Mouse (Mus musculus) liver, embryonic 11.5 days (tissue): ENCODE data around the gene Lad1. TPM values are rescaled to one million over a fixed set of nuclear protein-coding genes. Genes with fewer than 3 reads are reported as not detected.
A peak's percentile ranks its signal among the peaks of the same experiment; 100 is the strongest.

ENCODE experiments used
- ATAC-seq: fragments of 200-750 bp; cut with Nextera tagmentation; replicated peaks from 2 replicates; pipeline ENCODE4 v1.8.0; 2017; ENCODE audit warnings: moderate number of reproducible peaks, mild to moderate bottlenecking, moderate TSS enrichment, moderate library complexity; ENCODE audit not compliant: low FRiP score
- DNase-seq: peaks from one replicate; pipeline ENCODE4 v3.0.0-alpha.2; 2017; ENCODE audit warnings: low spot score
- H3K27ac ChIP-seq: fragments of 300-500 bp; sonication (generic); 2 replicates; pipeline ENCODE4 v1.5.1; 2014; ENCODE audit warnings: mild to moderate bottlenecking, low read depth, low read length, control low read depth
- H3K27me3 ChIP-seq: fragments of 300-500 bp; sonication (generic); replicated peaks from 2 replicates; pipeline ENCODE4 v1.6.1; 2014; ENCODE audit warnings: low read length, mixed read lengths; ENCODE audit not compliant: control insufficient read depth, insufficient read depth
- H3K36me3 ChIP-seq: fragments of 300-500 bp; sonication (generic); 2 replicates; pipeline ENCODE4 v1.6.1; 2014; ENCODE audit warnings: mild to moderate bottlenecking, low read length, moderate library complexity, mixed read lengths; ENCODE audit not compliant: control insufficient read depth, insufficient read depth
- H3K4me1 ChIP-seq: fragments of 300-500 bp; sonication (generic); replicated peaks from 2 replicates; pipeline ENCODE4 v1.6.1; 2014; ENCODE audit warnings: low read length, mixed read lengths; ENCODE audit not compliant: control insufficient read depth, insufficient read depth
- H3K4me2 ChIP-seq: fragments of 300-500 bp; sonication (generic); 2 replicates; pipeline ENCODE4 v1.6.1; 2014; ENCODE audit warnings: mild to moderate bottlenecking, control low read depth, moderate library complexity
- H3K4me3 ChIP-seq: fragments of 300-500 bp; sonication (generic); 2 replicates; pipeline ENCODE4 v1.5.1; 2014; ENCODE audit warnings: low read depth, low read length, control low read depth
- H3K9ac ChIP-seq: fragments of 300-500 bp; sonication (generic); 2 replicates; pipeline ENCODE4 v1.6.1; 2014; ENCODE audit warnings: low read depth, low read length, control low read depth
- H3K9me3 ChIP-seq: fragments of 300-500 bp; sonication (generic); 2 replicates; pipeline ENCODE4 v1.6.1; 2016; ENCODE audit warnings: low read length, inconsistent platforms, mixed read lengths; ENCODE audit not compliant: control insufficient read depth
- WGBS: fragments of 180-500 bp; shearing (Covaris S2); extraction: QIAGEN DNeasy Blood & Tissue Kit; methylation state at CpG from one replicate; pipeline ENCODE4 v1.1.7; 2014; 5-methylcytosine and 5-hydroxymethylcytosine counted together
- polyA plus RNA-seq: library from polyadenylated mRNA; unstranded; fragments of >200 nt; fragmentation: Nextera tagmentation; extraction: Ambion mirVana; gene quantifications from 2 replicates; pipeline ENCODE4 v1.2.1, GENCODE M21; 2014

Lad1 gene
- polyA plus RNA-seq, 1 experiment from 2014 or later = 1.7 TPM

DNA sequence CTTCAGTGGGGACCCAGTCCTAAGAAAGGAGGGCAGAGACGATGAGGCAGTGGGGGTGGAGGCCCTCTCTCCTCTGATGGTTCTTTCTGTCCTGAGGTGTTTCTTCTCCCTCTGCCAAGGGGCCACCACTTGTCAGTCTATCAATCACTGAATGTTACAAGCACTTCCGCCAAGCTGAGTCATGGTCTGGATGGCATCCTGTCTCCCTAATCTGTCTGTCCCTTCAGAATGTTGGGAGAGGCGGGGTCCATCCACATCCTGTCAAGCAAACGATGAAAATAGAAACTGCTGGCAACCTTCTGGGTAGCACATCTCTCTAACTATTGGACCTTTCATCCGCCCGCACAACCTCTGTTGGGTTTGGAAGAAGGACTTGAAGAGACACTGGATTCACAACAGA is 26.1 kb downstream of the Lad1 start:
- 34% methylated on average over 6 of the region's 6 CpGs for WGBS
- H3K4me2 ChIP-seq = no peak overlapping the region

DNA sequence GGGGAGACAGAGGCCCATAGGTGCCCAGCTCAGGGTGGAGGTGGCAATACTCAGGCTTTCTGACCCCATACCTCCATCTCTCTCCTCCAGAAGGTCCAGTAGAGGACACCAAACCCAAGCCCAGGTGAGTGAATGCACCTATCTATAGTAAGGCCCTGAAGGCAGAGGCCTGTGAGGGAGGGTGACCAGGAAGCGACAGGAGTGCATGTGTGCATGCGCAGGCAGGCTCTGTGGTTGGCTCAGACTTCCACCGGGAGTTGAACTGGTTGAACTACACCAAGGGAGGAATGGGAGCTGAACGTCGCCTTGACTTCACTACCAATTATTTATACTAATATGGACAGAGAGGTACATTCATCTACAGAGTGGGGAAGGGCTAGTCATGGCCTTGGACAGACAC is 28.2 kb downstream of the Lad1 start:
- H3K9ac ChIP-seq = no peak overlapping the region

More for the DNA sequence above, 26.1 kb downstream of the Lad1 start:
- no peak for ATAC-seq
- Histone ChIP-seq H3K36me3 (no peaks in the 10 kb centered on the region), H3K27ac (no peak overlapping the region), H3K9ac (no peak overlapping the region), H3K9me3 (no peaks in the 10 kb centered on the region), H3K4me3 (no peak overlapping the region), H3K4me1 (peaks cover 5% of the 10 kb centered on the region; the same call in 1 of the 2 replicates), H3K27me3 (peaks cover 2% of the 10 kb centered on the region; the same call in 1 of the 2 replicates)
- no peak for DNase-seq

DNA sequence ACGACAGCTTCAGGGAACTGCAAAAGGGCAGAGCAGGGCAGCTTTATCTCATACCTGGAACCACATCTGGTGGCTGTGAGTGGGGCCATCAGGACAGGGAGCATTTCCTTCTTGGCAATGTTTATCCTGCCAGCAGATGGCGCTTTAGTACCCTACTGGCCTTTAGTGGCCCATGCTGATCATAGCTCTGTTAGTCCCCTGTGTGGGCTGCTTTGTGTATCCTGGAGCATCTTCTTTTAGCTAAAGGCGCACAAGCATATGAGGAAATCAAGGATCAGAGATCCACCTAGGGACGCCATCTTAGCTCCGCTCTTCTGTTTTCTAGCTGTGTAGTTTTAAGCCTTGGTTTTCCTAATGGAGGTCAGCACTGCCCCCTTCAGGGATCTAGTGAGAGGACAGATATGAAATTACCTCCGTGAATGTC is 28.8 kb downstream of the Lad1 start:
- H3K9me3 ChIP-seq = no peaks in the 10 kb centered on the region
- H3K4me1 ChIP-seq = peaks cover 16% of the 10 kb centered on the region
- no peaks in the 10 kb centered on the region; the same call in 1 of the 2 replicates for H3K27me3 ChIP-seq
- peak; percentile 52 for DNase-seq
- H3K36me3 ChIP-seq = no peaks in the 10 kb centered on the region
- H3K9ac ChIP-seq = no peak overlapping the region
- H3K27ac ChIP-seq = no peak overlapping the region
- H3K4me3 ChIP-seq = no peak overlapping the region
- no peak overlapping the region for H3K4me2 ChIP-seq
- ATAC-seq = peak; percentile 57; the same call in 1 of the 2 replicates
- 22% methylated on average over 6 of the region's 6 CpGs for whole genome bisulfite sequencing

More for the DNA sequence above, 28.2 kb downstream of the Lad1 start:
- Histone ChIP-seq H3K27me3 (no peaks in the 10 kb centered on the region; the same call in 1 of the 2 replicates), H3K36me3 (no peaks in the 10 kb centered on the region), H3K4me3 (no peak overlapping the region), H3K4me2 (no peak overlapping the region), H3K9me3 (no peaks in the 10 kb centered on the region), H3K27ac (no peak overlapping the region), H3K4me1 (peaks cover 12% of the 10 kb centered on the region)
- 67% methylated on average over 5 of the region's 5 CpGs for WGBS
- ATAC-seq (no peak), DNase-seq (no peak)

GRCm38 (mm10) chr1:135847611-135848351 is 29.4 kb downstream of the Lad1 start:
- 70% methylated on average over 17 of the region's 17 CpGs for WGBS
- Histone ChIP-seq H3K4me1 (peaks cover 21% of the 10 kb centered on the region), H3K27me3 (no peaks in the 10 kb centered on the region; the same call in 1 of the 2 replicates), H3K9me3 (no peaks in the 10 kb centered on the region), H3K4me2 (no peak overlapping the region), H3K27ac (no peak overlapping the region), H3K36me3 (no peaks in the 10 kb centered on the region), H3K4me3 (no peak overlapping the region), H3K9ac (no peak overlapping the region)
- no peak for DNase-seq
- ATAC-seq = no peak

DNA sequence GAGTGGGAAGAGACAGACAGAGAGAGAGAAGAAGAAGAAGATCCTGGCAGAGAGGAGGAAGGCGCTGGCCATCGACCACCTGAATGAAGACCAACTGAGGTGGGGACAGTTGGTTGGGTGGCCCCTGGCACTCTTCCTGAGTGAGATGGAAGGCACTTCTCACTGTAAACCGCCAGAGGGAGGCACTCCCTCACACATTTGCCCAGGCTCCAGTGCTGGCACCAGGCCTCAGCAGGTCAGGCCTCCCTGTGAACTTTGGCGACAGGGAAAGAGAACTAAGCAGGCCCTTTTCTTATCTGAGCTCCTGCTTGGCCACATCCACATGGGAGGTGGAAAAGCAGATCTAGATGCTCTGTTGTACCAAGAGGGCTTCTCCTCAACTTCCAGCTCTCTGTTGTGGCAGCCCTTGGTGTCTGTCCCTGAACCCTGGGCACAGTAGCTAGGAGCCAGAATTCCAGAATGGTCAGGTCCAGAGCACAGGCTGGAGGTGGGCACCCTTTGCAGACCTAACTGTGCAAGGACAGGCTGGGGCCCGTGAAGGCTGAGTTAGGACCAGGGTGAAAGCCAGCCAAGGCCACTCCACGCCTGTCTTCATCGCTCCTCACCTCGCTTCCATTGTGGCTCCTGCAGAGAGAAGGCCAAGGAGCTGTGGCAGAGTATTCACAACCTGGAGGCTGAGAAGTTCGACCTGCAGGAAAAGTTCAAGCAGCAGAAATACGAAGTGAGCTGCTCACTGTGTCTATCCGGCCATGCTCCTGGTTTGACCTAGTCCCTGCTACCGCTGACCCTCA is 32.5 kb downstream of the Lad1 start:
- peaks cover 35% of the 10 kb centered on the region for H3K4me1 ChIP-seq
- H3K4me2 ChIP-seq = no peak overlapping the region
- no peaks in the 10 kb centered on the region for H3K9me3 ChIP-seq
- WGBS = 63% methylated on average over 12 of the region's 12 CpGs
- ATAC-seq (no peak; the same call in 1 of the 2 replicates), DNase-seq (no peak)
- H3K27me3 ChIP-seq = no peaks in the 10 kb centered on the region; the same call in 1 of the 2 replicates
- no peak overlapping the region for H3K27ac ChIP-seq
- no peak overlapping the region for H3K4me3 ChIP-seq
- H3K9ac ChIP-seq = no peak overlapping the region
- no peaks in the 10 kb centered on the region for H3K36me3 ChIP-seq

GRCm38 (mm10) chr1:135852044-135852756 is 33.8 kb downstream of the Lad1 start:
- no peaks in the 10 kb centered on the region for H3K36me3 ChIP-seq
- H3K4me3 ChIP-seq = no peak overlapping the region
- no peaks in the 10 kb centered on the region; the same call in 1 of the 2 replicates for H3K27me3 ChIP-seq
- H3K4me2 ChIP-seq = no peak overlapping the region
- H3K27ac ChIP-seq = no peak overlapping the region
- DNase-seq = no peak
- peaks cover 40% of the 10 kb centered on the region for H3K4me1 ChIP-seq
- H3K9ac ChIP-seq = no peak overlapping the region
- 65% methylated on average over 13 of the region's 13 CpGs for WGBS
- no peak for ATAC-seq
- H3K9me3 ChIP-seq = no peaks in the 10 kb centered on the region

- no peaks in the 10 kb centered on the region; the same call in 1 of the 2 replicates for H3K27me3 ChIP-seq
- ATAC-seq (no peak; the same call in 1 of the 2 replicates), DNase-seq (no peak)
- no peaks in the 10 kb centered on the region for H3K36me3 ChIP-seq
- H3K9me3 ChIP-seq = no peaks in the 10 kb centered on the region
- no peak overlapping the region for H3K27ac ChIP-seq
- 72% methylated on average over 4 of the region's 4 CpGs for WGBS
- H3K4me1 ChIP-seq = peaks cover 44% of the 10 kb centered on the region
- no peak overlapping the region for H3K4me3 ChIP-seq
- no peak overlapping the region for H3K9ac ChIP-seq
- no peak overlapping the region for H3K4me2 ChIP-seq
Observed at GRCm38 (mm10) chr1:135853200-135853599, 34.8 kb downstream of the Lad1 start.

DNA sequence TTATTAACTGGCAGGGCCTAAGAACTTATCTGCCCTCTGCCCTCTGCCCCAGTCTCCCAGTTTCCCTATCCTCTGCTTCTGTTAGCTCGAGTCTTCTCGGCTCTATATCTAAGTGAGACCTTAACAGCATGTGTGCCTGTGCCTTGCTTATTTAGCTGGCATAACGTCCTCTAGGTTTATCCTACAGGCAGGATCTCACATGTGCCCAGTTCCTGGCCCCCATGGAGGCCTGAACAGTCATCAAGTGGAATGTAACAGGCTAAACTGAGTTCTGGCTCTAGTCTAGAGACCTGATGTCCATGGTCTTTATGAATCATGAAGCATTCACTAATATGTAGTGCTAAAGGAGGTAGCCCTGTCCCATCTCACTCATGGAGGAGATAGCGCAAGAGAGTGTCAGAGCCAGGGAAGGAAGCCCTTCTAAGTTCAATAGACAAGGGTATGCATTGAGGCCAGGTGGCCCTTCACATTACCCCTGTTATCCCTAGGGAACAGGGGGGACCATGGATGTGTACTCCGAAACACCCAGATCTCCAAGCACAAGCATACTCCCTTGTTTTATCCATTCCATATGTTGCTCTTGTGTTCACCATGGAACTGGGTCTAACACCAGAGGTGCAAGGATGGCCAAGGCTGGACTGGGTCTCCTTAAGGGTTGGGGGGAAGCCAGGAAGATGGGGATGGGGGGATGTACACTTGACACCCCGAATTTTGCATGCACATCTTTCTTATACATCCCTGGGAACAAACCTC is 36.4 kb downstream of the Lad1 start:
- Histone ChIP-seq H3K4me2 (no peak overlapping the region), H3K36me3 (no peaks in the 10 kb centered on the region), H3K9ac (no peak overlapping the region), H3K4me3 (no peak overlapping the region), H3K27me3 (no peaks in the 10 kb centered on the region), H3K27ac (no peak overlapping the region), H3K4me1 (peaks cover 44% of the 10 kb centered on the region), H3K9me3 (no peaks in the 10 kb centered on the region)
- WGBS = 72% methylated on average over 6 of the region's 6 CpGs
- ATAC-seq = no peak
- no peak for DNase-seq
